Mouse (Mus musculus): Measurements from ENCODE around the gene Ctsh.

GRCm38 (mm10) chr9:90059828-90060573 lies 6.0 kb downstream of the Ctsh start:
- no peak for TF ChIP-seq CTCF (IDR thresholded peaks at IDR 0.05; ENCODE audit: control insufficient read depth, insufficient read depth, low read length)
- TF ChIP-seq POLR2A (IDR thresholded peaks at IDR 0.05; ENCODE audit: borderline replicate concordance, control insufficient read depth, low read depth, low read length), result no peak
